In the genomic region with DNA sequence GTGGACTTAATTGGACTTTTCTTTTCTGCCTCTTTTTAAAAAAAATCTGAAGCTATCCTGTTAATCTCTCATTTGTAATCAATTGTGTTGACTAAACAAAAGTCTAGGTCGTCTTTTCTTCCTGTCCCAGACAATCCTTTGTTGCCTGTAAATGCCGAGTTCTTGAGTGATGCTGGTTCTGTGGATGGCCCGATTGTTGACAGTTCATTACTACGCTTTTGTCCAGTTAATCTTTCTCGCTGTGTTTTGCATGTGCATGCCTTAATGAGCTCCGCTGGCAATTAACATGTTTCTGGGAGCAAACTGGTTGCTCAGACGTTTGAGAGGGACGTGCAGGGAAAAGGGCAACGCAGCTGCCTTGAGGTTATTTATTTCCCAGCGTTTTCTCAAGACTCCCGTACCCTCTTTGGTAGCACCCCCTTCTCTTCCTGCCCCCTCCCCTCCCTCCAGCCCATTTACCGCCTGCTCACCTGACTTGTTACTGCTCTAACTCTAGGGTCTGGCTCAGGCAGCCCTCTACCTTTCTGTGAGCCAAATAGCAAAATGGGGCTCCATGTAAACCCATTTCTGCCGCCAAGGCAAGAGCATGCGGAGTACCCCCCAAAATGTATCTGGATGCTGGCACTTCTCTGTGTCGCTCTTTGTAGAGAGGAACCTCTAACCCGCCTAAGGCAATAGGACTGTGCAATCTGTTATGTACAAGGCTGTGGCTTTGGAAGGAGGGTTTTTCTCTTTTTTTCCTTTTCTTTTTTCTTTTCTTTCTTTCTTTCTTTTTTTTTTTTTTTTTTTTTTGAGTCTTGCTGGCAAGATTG, we compare ENCODE assay signal across 14 mouse cellular contexts. TPM values are rescaled to one million over a fixed set of nuclear protein-coding genes. Genes with fewer than 3 reads are reported as not detected.
DNase-seq lines count a peak whose midpoint lies in the region; ATAC-seq and TF ChIP-seq lines count a peak whose summit lies in the region.
"Had no signal": no experiment of that assay in that cellular context is flagged by ENCODE, and none has a peak within 500 bp of the region (broad histone marks: within the 10 kb centered on the region; RNA-seq: fewer than 3 reads in every experiment).

No protein-coding gene starts in this region.

- H3K9ac ChIP-seq in forebrain, postnatal 0 days = 0 out of 2 replicates have a peak overlapping the region, but pooled peaks have one; percentile 14
- H3K9ac ChIP-seq in midbrain, embryonic 14.5 days (replicated peaks; ENCODE audit: low read length) = no peak overlapping the region
- H3K9ac ChIP-seq: lung, embryonic 15.5 days had no signal

- peak overlapping the region; percentile 62 for H3K27ac ChIP-seq in forebrain, postnatal 0 days (ENCODE audit: low read depth, low read length)
- H3K27ac ChIP-seq in midbrain, embryonic 14.5 days (replicated peaks; ENCODE audit: low read depth, low read length) = no peak overlapping the region
- H3K27ac ChIP-seq: limb, embryonic 10.5 days; lung, embryonic 15.5 days had no signal

- no peaks in the 10 kb centered on the region for H3K9me3 ChIP-seq in forebrain, postnatal 0 days (ENCODE audit: low read length)
- no peaks in the 10 kb centered on the region for H3K9me3 ChIP-seq in midbrain, embryonic 14.5 days (ENCODE audit: control insufficient read depth, low read length)
- H3K9me3 ChIP-seq: limb, embryonic 10.5 days; lung, embryonic 15.5 days had no signal

- no peak for TF ChIP-seq POLR2A in brain, embryonic 14.5 days (IDR thresholded peaks at IDR 0.05; ENCODE audit: borderline replicate concordance, extremely low read depth, insufficient read depth, insufficient read length, poor library complexity, severe bottlenecking)
- no peak for TF ChIP-seq POLR2A in lung, adult 2 months (IDR thresholded peaks at IDR 0.05; ENCODE audit: borderline replicate concordance, extremely low read depth, low read depth, low read length)

- peak overlapping the region; percentile 35 for H3K4me2 ChIP-seq in forebrain, postnatal 0 days (ENCODE audit: low read depth)
- H3K4me2 ChIP-seq in midbrain, embryonic 14.5 days (ENCODE audit: low read length) = no peak overlapping the region
- H3K4me2 ChIP-seq: lung, embryonic 15.5 days had no signal

- WGBS in forebrain, postnatal 0 days = 3% methylated on average over 16 of the region's 16 CpGs
- WGBS in midbrain, embryonic 14.5 days = under 1% methylated on average over 16 of the region's 16 CpGs
- WGBS in lung, adult 2 months = 5% methylated on average over 16 of the region's 16 CpGs

- H3K4me1 ChIP-seq in forebrain, postnatal 0 days (ENCODE audit: insufficient read depth) = 0 out of 2 replicates have a peak, but pooled peaks cover 2% of the 10 kb centered on the region
- no peaks in the 10 kb centered on the region for H3K4me1 ChIP-seq in midbrain, embryonic 14.5 days (ENCODE audit: control insufficient read depth, insufficient read depth, low read length)
- no peaks in the 10 kb centered on the region for H3K4me1 ChIP-seq in lung, adult 2 months (ENCODE audit: control insufficient read depth, insufficient read depth, low read length)

- no peak for TF ChIP-seq CTCF in brain, embryonic 14.5 days (IDR thresholded peaks at IDR 0.05; ENCODE audit: borderline replicate concordance, extremely low read depth, insufficient read depth, insufficient read length)
- no peak for TF ChIP-seq CTCF in forebrain, postnatal 0 days (IDR thresholded peaks at IDR 0.05; ENCODE audit: low read depth)
- TF ChIP-seq CTCF in lung, adult 2 months (IDR thresholded peaks at IDR 0.05; ENCODE audit: insufficient read depth, low read length) = no peak

- no peaks in the 10 kb centered on the region for H3K36me3 ChIP-seq in forebrain, postnatal 0 days (ENCODE audit: insufficient read depth)
- H3K36me3 ChIP-seq in midbrain, embryonic 14.5 days (ENCODE audit: control insufficient read depth, insufficient read depth, low read length) = no peaks in the 10 kb centered on the region
- H3K36me3 ChIP-seq: limb, embryonic 10.5 days; lung, embryonic 15.5 days had no signal

- peak; percentile 57 for DNase-seq in ES-CJ7 (ENCODE audit: low read depth, low spot score)
- peak; percentile 98 for DNase-seq in brain, embryonic 14.5 days (ENCODE audit: low read depth)
- peak; percentile 83 for DNase-seq in forebrain, postnatal 0 days
- peak; percentile 61 for DNase-seq in midbrain, embryonic 14.5 days
- DNase-seq in lung, adult 2 months = no peak
- DNase-seq in urinary bladder, postnatal 36 days (ENCODE audit: low spot score in 2 of 2) = no peak
- no peak for DNase-seq in adrenal gland, adult 2 months
- DNase-seq: adrenal gland, postnatal 10 days; cerebellum, adult 8-10 months; thymus, adult 2 months had no signal

- no peak overlapping the region for H3K4me3 ChIP-seq in forebrain, postnatal 0 days (ENCODE audit: low read depth, low read length)
- H3K4me3 ChIP-seq in midbrain, embryonic 14.5 days (replicated peaks; ENCODE audit: low read depth, low read length) = no peak overlapping the region
- H3K4me3 ChIP-seq in lung, adult 2 months (replicated peaks; ENCODE audit: extremely low read depth, low read depth, low read length) = no peak overlapping the region
- H3K4me3 ChIP-seq: limb, embryonic 10.5 days; lung, embryonic 15.5 days had no signal

- peaks cover 10% of the 10 kb centered on the region for H3K27me3 ChIP-seq in forebrain, postnatal 0 days (ENCODE audit: insufficient read depth, low read length)
- H3K27me3 ChIP-seq in midbrain, embryonic 14.5 days (ENCODE audit: control insufficient read depth, insufficient read depth, low read length) = peaks cover 91% of the 10 kb centered on the region

- ATAC-seq in forebrain, postnatal 0 days = peak; percentile 60
- ATAC-seq in midbrain, embryonic 14.5 days (ENCODE audit: low FRiP score, low TSS enrichment) = no peak

RNA-seq across cellular contexts. Expression of a gene that starts 9.8 kb away (rescaled TPM):
- polyA plus RNA-seq in brain, embryonic 14.5 days (2012; rRNA removed) = 16.5 and 79.1 TPM in 2 replicates
- 26.8 and 27.5 TPM in 2 replicates for total RNA-seq in forebrain, postnatal 0 days (2014; rRNA removed)
- polyA plus RNA-seq in forebrain, postnatal 0 days (2015; fragmentation: Nextera tagmentation; extraction: Ambion mirVana) = 40.7 and 42.2 TPM in 2 replicates
- polyA plus RNA-seq in midbrain, embryonic 14.5 days (2014; fragmentation: Nextera tagmentation; extraction: Ambion mirVana) = 0.09 TPM in 1 of 2 replicates, not detected in the other
- not detected in 2 replicates for polyA plus RNA-seq in lung, adult 2 months (2012; rRNA removed)
- total RNA-seq in adrenal gland, adult 2 months (2021) = not detected
- not detected in 2 replicates for polyA plus RNA-seq in adrenal gland, adult 2 months (2012; rRNA removed)
- total RNA-seq: adrenal gland, postnatal 10 days had no signal
- polyA plus RNA-seq: heart, embryonic 14.5 days; kidney, embryonic 16.5 days; limb, embryonic 10.5 days had no signal

RNA-seq across cellular contexts. Expression of a gene that starts 54.2 kb away (rescaled TPM):
- 17.2 and 20.8 TPM in 2 replicates for polyA plus RNA-seq in brain, embryonic 14.5 days (2012; rRNA removed)
- total RNA-seq in forebrain, postnatal 0 days (2014; rRNA removed) = 27.8 and 40.2 TPM in 2 replicates
- 35.2 and 39.0 TPM in 2 replicates for polyA plus RNA-seq in forebrain, postnatal 0 days (2015; fragmentation: Nextera tagmentation; extraction: Ambion mirVana)
- polyA plus RNA-seq in midbrain, embryonic 14.5 days (2014; fragmentation: Nextera tagmentation; extraction: Ambion mirVana) = 30.8 and 32.7 TPM in 2 replicates
- polyA plus RNA-seq in lung, adult 2 months (2012; rRNA removed) = 4.5 and 7.5 TPM in 2 replicates
- 10 to 100 TPM; 39.6 to 47.0 TPM for total RNA-seq in adrenal gland, adult 2 months (2021)
- polyA plus RNA-seq in adrenal gland, adult 2 months (2012; rRNA removed) = 2.1 and 2.2 TPM in 2 replicates

RNA-seq across cellular contexts. Expression of a gene that starts 54.4 kb away (rescaled TPM):
- 0.19 and 0.44 TPM in 2 replicates for polyA plus RNA-seq in brain, embryonic 14.5 days (2012; rRNA removed)
- 0.15 TPM in 1 of 2 replicates, not detected in the other for total RNA-seq in forebrain, postnatal 0 days (2014; rRNA removed)
- polyA plus RNA-seq in forebrain, postnatal 0 days (2015; fragmentation: Nextera tagmentation; extraction: Ambion mirVana) = 0.15 and 0.21 TPM in 2 replicates
- 0.08 TPM in 1 of 2 replicates, not detected in the other for polyA plus RNA-seq in midbrain, embryonic 14.5 days (2014; fragmentation: Nextera tagmentation; extraction: Ambion mirVana)
- 0.07 and 0.19 TPM in 2 replicates for polyA plus RNA-seq in lung, adult 2 months (2012; rRNA removed)
- total RNA-seq in adrenal gland, adult 2 months (2021) = under 1 TPM; 0.17 to 0.29 TPM
- polyA plus RNA-seq in adrenal gland, adult 2 months (2012; rRNA removed) = not detected in 2 replicates

Comparison
In these comparisons a context has a peak if more than half of its experiments do, and no peak if none do; other contexts are left out.
1. DNase-seq: peak in ES-CJ7 (single experiment), brain, embryonic 14.5 days (single experiment), forebrain, postnatal 0 days (single experiment) and midbrain, embryonic 14.5 days (single experiment); none in lung, adult 2 months (single experiment), urinary bladder, postnatal 36 days (0 of 2) and adrenal gland, adult 2 months (single experiment).
2. RNA of a gene that starts 9.8 kb away (polyA plus RNA-seq): 40.7 to 42.2 TPM in forebrain, postnatal 0 days and 16.5 to 79.1 TPM in brain, embryonic 14.5 days; 0.09 TPM in midbrain, embryonic 14.5 days, not detected in lung, adult 2 months and not detected in adrenal gland, adult 2 months; every median in the first group is over 10 times any median in the second.